Mouse (Mus musculus) urinary bladder, adult 2 months (tissue): Measurements from ENCODE around the gene Olfr519. TPM values are rescaled to one million over a fixed set of nuclear protein-coding genes. Genes with fewer than 3 reads are reported as not detected.
A peak's percentile ranks its signal among the peaks of the same experiment; 100 is the strongest.

Source experiments
- DNase-seq: peaks from one replicate; pipeline ENCODE4 v3.0.0; 2022; ENCODE audit warnings: low spot score
- polyA plus RNA-seq: library from polyadenylated mRNA; depleted of rRNA; stranded (reverse); fragments of >200 nt; gene quantifications from 2 replicates; pipeline ENCODE4 v1.2.3, GENCODE M21; 2012; rRNA removed

Gene Olfr519
- polyA plus RNA-seq, result not detected in 2 replicates

GRCm38 (mm10) chr7:108894320-108894719, at the start of gene Olfr519:
Gene Olfr519, minus strand, starts transcription at chr7:108894420.
- no peak for DNase-seq

GRCm38 (mm10) chr7:108944002-108944401, 49.8 kb upstream of the Olfr519 start:
- no peak for DNase-seq

GRCm38 (mm10) chr7:108941466-108941865, 47.2 kb upstream of the Olfr519 start:
- no peak for DNase-seq

- DNase-seq, result no peak
Observed at GRCm38 (mm10) chr7:108936591-108936990, 42.4 kb upstream of the Olfr519 start.

GRCm38 (mm10) chr7:108935411-108935810, 41.2 kb upstream of the Olfr519 start:
- DNase-seq, result no peak

- DNase-seq, result no peak
Observed at GRCm38 (mm10) chr7:108934836-108935235, 40.6 kb upstream of the Olfr519 start.

- peak; percentile 79 for DNase-seq
Observed at GRCm38 (mm10) chr7:108933794-108934731, 39.8 kb upstream of the Olfr519 start, which contains the start of gene Eif3f. Gene Eif3f, plus strand, starts transcription at chr7:108934417.

GRCm38 (mm10) chr7:108929726-108930393, 35.6 kb upstream of the Olfr519 start, which contains the start of gene Nlrp10:
Gene Nlrp10, minus strand, starts transcription at chr7:108930178.
- no peak for DNase-seq

- DNase-seq, result no peak
Observed at GRCm38 (mm10) chr7:108928280-108929188, 34.3 kb upstream of the Olfr519 start.

GRCm38 (mm10) chr7:108927043-108927442, 32.8 kb upstream of the Olfr519 start:
- no peak for DNase-seq

GRCm38 (mm10) chr7:108903969-108904368, 9.7 kb upstream of the Olfr519 start:
- DNase-seq, result no peak

- no peak for DNase-seq
Observed at GRCm38 (mm10) chr7:108884906-108885305, 9.3 kb downstream of the Olfr519 start, which contains the start of gene Olfr518. Gene Olfr518, minus strand, starts transcription at chr7:108885006.

GRCm38 (mm10) chr7:108872279-108872678, 21.9 kb downstream of the Olfr519 start, which contains the start of gene Olfr517:
Gene Olfr517, minus strand, starts transcription at chr7:108872379.
- DNase-seq, result no peak

GRCm38 (mm10) chr7:108850429-108850828, 43.8 kb downstream of the Olfr519 start, which contains the start of gene Olfr516:
Gene Olfr516, minus strand, starts transcription at chr7:108850529.
- DNase-seq, result no peak

Other genes starting within 250 kb of the Olfr519 start
- gene Olfr509, start 242.5 kb downstream of the Olfr519 start, polyA plus RNA-seq, result not detected in 2 replicates
- not detected in 2 replicates for gene Olfr510, start 228.0 kb downstream of the Olfr519 start, polyA plus RNA-seq
- not detected in 2 replicates for gene Olfr512, start 181.1 kb downstream of the Olfr519 start, polyA plus RNA-seq
- not detected in 2 replicates for gene Olfr513, start 143.4 kb downstream of the Olfr519 start, polyA plus RNA-seq
- not detected in 2 replicates for gene Olfr514, start 68.4 kb downstream of the Olfr519 start, polyA plus RNA-seq
- not detected in 2 replicates for gene Olfr516, start 43.9 kb downstream of the Olfr519 start, polyA plus RNA-seq
- gene Olfr517, start 22.0 kb downstream of the Olfr519 start, polyA plus RNA-seq, result not detected in 2 replicates
- not detected in 2 replicates for gene Olfr518, start 9.4 kb downstream of the Olfr519 start, polyA plus RNA-seq
- gene Nlrp10, start 35.8 kb upstream of the Olfr519 start, polyA plus RNA-seq, result 0.47 and 0.52 TPM in 2 replicates
- gene Eif3f, start 40.0 kb upstream of the Olfr519 start, polyA plus RNA-seq, result 119 and 192 TPM in 2 replicates
- 1.6 and 1.7 TPM in 2 replicates for gene Tub, start 55.9 kb upstream of the Olfr519 start, polyA plus RNA-seq
- 10.3 and 12.2 TPM in 2 replicates for gene Ric3, start 188.9 kb upstream of the Olfr519 start, polyA plus RNA-seq